Mouse (Mus musculus) hindbrain, embryonic 15.5 days (tissue): ENCODE results near the gene Olfr893. TPM values are rescaled to one million over a fixed set of nuclear protein-coding genes. Genes with fewer than 3 reads are reported as not detected.
"Not testable (repeated sequence)": the region's sequence is repeated elsewhere in the genome, so short reads cannot be mapped to it uniquely, and the experiment has no call there.

Experiments used
- ATAC-seq: fragments of 200-750 bp; cut with Nextera tagmentation; 2 replicates; pipeline ENCODE4 v1.8.0; 2017; ENCODE audit warnings: low read depth, moderate number of reproducible peaks, moderate TSS enrichment; ENCODE audit not compliant: low FRiP score
- H3K27ac ChIP-seq: fragments of 300-500 bp; sonication (generic); replicated peaks from 2 replicates; pipeline ENCODE4 v1.5.1; 2015; ENCODE audit warnings: mild to moderate bottlenecking, inconsistent platforms
- H3K27me3 ChIP-seq: fragments of 300-500 bp; sonication (generic); 2 replicates; pipeline ENCODE4 v1.6.1; 2015; ENCODE audit warnings: control low read depth, inconsistent platforms
- H3K36me3 ChIP-seq: fragments of 300-500 bp; sonication (generic); 2 replicates; pipeline ENCODE4 v1.6.1; 2015; ENCODE audit warnings: control low read depth, inconsistent platforms
- H3K4me1 ChIP-seq: fragments of 300-500 bp; sonication (generic); replicated peaks from 2 replicates; pipeline ENCODE4 v1.6.1; 2015; ENCODE audit warnings: control low read depth, inconsistent platforms
- H3K4me2 ChIP-seq: fragments of 300-500 bp; sonication (generic); 2 replicates; pipeline ENCODE4 v1.6.1; 2015; ENCODE audit warnings: moderate library complexity, mild to moderate bottlenecking, inconsistent platforms
- H3K4me3 ChIP-seq: fragments of 300-500 bp; sonication (generic); 2 replicates; pipeline ENCODE4 v1.5.1; 2015; ENCODE audit warnings: mild to moderate bottlenecking, inconsistent platforms
- H3K9ac ChIP-seq: fragments of 300-500 bp; sonication (generic); 2 replicates; pipeline ENCODE4 v1.6.1; 2015; ENCODE audit warnings: inconsistent platforms
- H3K9me3 ChIP-seq: fragments of 300-500 bp; sonication (generic); 2 replicates; pipeline ENCODE4 v1.6.1; 2016; ENCODE audit warnings: control low read depth, inconsistent platforms
- WGBS: fragments of 180-500 bp; shearing (Covaris S2); methylation state at CpG from one replicate; pipeline ENCODE4 v1.1.7; 2015; 5-methylcytosine and 5-hydroxymethylcytosine counted together
- polyA plus RNA-seq: library from polyadenylated mRNA; unstranded; fragments of >200 nt; fragmentation: Nextera tagmentation; extraction: Ambion mirVana; gene quantifications from 2 replicates; pipeline ENCODE4 v1.2.1, GENCODE M21; 2015

Gene Olfr893
- polyA plus RNA-seq = not detected in 2 replicates

DNA sequence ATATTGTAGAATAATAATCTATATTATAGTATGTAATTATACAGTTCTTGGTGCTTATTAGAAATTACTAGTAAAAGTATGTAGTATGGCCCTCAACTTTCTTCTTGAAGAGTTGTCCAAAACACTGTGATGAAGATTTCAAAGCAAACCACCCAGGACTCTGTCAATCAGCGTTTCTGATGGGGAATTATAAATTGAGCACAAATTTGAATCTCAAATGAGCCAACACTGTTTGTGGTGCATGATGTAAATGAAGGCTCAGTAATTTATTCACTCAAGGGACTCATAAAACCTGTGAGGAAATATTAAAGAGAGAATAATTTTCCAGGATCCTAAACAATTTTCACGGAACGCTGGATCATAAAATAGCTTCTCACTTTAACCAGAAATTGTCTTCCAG, at the start of gene Olfr893:
Gene Olfr893 (plus strand): TSS at position 301 of the 400 bp plus-strand sequence.
- H3K4me1 ChIP-seq = no peaks in the 10 kb centered on the region
- H3K4me3 ChIP-seq = no peak within 1 kb of the TSS
- ATAC-seq = no peak
- H3K27me3 ChIP-seq = no peaks in the 10 kb centered on the region
- H3K36me3 ChIP-seq = no peaks in the 10 kb centered on the region
- H3K4me2 ChIP-seq = no peak within 1 kb of the TSS
- 64% methylated on average over 3 of the region's 3 CpGs for WGBS
- H3K27ac ChIP-seq = no peak within 1 kb of the TSS
- no peaks in the 10 kb centered on the region for H3K9me3 ChIP-seq
- no peak within 1 kb of the TSS for H3K9ac ChIP-seq

DNA sequence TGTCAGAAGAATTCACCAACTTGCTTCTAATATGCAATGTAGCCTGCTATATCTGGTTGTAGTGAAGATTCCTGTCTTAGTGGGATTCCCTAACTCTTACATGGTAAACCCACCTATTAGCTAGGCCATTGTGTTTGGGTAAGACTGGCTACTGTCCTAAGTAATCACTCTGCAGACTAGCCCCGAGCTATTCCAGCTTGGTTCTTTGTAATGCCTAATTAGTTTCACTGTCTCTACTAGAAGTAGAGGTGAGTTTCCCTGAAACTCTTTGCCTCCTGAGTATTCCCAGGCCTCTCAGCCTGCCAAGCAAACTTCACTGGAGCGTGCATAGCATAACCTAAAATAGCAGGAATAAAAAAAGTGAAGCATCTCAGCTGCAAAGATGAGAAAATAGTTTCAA, 39.8 kb upstream of the Olfr893 start:
- not testable (repeated sequence) for H3K4me1 ChIP-seq, H3K4me3 ChIP-seq, ATAC-seq, H3K27ac ChIP-seq, H3K36me3 ChIP-seq, H3K9ac ChIP-seq, H3K27me3 ChIP-seq, H3K4me2 ChIP-seq, H3K9me3 ChIP-seq
- WGBS = 49% methylated on average over 2 of the region's 2 CpGs

DNA sequence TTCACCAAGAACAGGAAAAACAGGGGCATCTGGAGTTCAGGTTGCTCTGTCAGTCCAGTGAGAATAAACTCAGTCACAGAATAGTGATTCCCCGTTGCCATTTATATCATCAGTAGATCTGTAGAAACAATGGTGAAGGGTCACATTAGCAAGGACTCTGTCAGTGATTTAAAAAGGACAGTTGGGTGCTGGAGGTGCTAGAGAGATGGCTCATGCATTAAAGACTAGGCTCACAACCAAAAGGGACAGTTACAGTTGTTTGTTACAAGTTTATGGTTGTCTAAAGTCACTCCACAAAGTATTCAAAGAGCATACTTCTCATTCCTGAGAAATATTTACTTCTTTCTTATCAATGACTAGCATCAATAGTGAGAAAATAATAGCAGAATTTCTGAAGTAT, 27.4 kb upstream of the Olfr893 start, which contains the start of gene Olfr891:
Gene Olfr891 (minus strand): TSS at position 101 of the 400 bp plus-strand sequence.
- Histone ChIP-seq H3K4me3 (no peak within 1 kb of the TSS), H3K27me3 (no peaks in the 10 kb centered on the region), H3K4me1 (no peaks in the 10 kb centered on the region), H3K27ac (no peak within 1 kb of the TSS), H3K36me3 (no peaks in the 10 kb centered on the region), H3K9me3 (peaks cover 4% of the 10 kb centered on the region; the same call in 1 of the 2 replicates), H3K4me2 (no peak within 1 kb of the TSS), H3K9ac (no peak within 1 kb of the TSS)
- 90% methylated on average over 1 of the region's 1 CpGs for WGBS
- no peak for ATAC-seq

- ATAC-seq = no peak
- Histone ChIP-seq H3K9ac (no peak within 1 kb of the TSS), H3K4me3 (no peak within 1 kb of the TSS), H3K36me3 (no peaks in the 10 kb centered on the region), H3K4me2 (no peak within 1 kb of the TSS), H3K27ac (no peak within 1 kb of the TSS), H3K9me3 (no peaks in the 10 kb centered on the region), H3K27me3 (no peaks in the 10 kb centered on the region), H3K4me1 (no peaks in the 10 kb centered on the region)
These were observed 9.6 kb downstream of the Olfr893 start, which contains the start of gene Olfr894 for GRCm38 (mm10) chr9:38217755-38218154. Gene Olfr894 (plus strand): TSS chr9:38218055.

DNA sequence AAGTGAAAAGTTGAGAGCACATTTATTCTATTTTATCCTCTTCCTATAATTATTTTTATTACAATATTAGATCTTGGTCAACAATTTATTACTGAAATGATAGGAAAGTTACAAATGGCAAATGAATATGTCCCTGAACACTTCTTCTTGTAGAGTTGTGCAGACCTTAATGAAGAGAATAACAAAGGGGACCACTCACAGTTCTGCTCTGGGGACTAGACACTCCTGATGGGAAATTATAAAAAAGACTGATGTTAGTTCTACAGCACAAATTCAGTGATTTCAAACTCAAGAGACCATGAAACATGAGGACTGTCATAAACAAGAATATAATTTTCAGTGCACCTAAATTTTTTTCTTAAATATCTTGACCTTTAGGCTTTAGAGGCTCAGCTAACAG, 44.3 kb downstream of the Olfr893 start, which contains the start of gene Olfr143:
Gene Olfr143 (plus strand): TSS at position 301 of the 400 bp plus-strand sequence.
- H3K9ac ChIP-seq = no peak within 1 kb of the TSS
- no peaks in the 10 kb centered on the region for H3K36me3 ChIP-seq
- H3K27me3 ChIP-seq = no peaks in the 10 kb centered on the region
- no peak within 1 kb of the TSS for H3K4me2 ChIP-seq
- ATAC-seq = no peak
- no peak within 1 kb of the TSS for H3K4me3 ChIP-seq
- H3K9me3 ChIP-seq = no peaks in the 10 kb centered on the region
- H3K4me1 ChIP-seq = no peaks in the 10 kb centered on the region
- no peak within 1 kb of the TSS for H3K27ac ChIP-seq

Other genes starting within 250 kb of the Olfr893 start
- not detected in 2 replicates for gene Olfr881, start 216.5 kb upstream of the Olfr893 start, polyA plus RNA-seq
- not detected in 2 replicates for gene Olfr883, start 182.6 kb upstream of the Olfr893 start, polyA plus RNA-seq
- not detected in 2 replicates for gene Olfr884, start 161.8 kb upstream of the Olfr893 start, polyA plus RNA-seq
- not detected in 2 replicates for gene Olfr885, start 147.0 kb upstream of the Olfr893 start, polyA plus RNA-seq
- not detected in 2 replicates for gene Olfr887, start 124.3 kb upstream of the Olfr893 start, polyA plus RNA-seq
- gene Olfr888, start 100.2 kb upstream of the Olfr893 start, polyA plus RNA-seq = not detected in 2 replicates
- gene Olfr889, start 93.2 kb upstream of the Olfr893 start, polyA plus RNA-seq = 0.10 TPM in 2 replicates
- gene Olfr890, start 65.8 kb upstream of the Olfr893 start, polyA plus RNA-seq = not detected in 2 replicates
- not detected in 2 replicates for gene Olfr891, start 27.5 kb upstream of the Olfr893 start, polyA plus RNA-seq
- gene Olfr894, start 9.7 kb downstream of the Olfr893 start, polyA plus RNA-seq = not detected in 2 replicates
- gene Olfr143, start 44.4 kb downstream of the Olfr893 start, polyA plus RNA-seq = not detected in 2 replicates
- gene Olfr895, start 59.5 kb downstream of the Olfr893 start, polyA plus RNA-seq = not detected in 2 replicates
- gene Olfr896-ps1, start 82.7 kb downstream of the Olfr893 start, polyA plus RNA-seq = not detected in 2 replicates
- gene Olfr25, start 120.7 kb downstream of the Olfr893 start, polyA plus RNA-seq = not detected in 2 replicates
- gene Olfr898, start 140.0 kb downstream of the Olfr893 start, polyA plus RNA-seq = not detected in 2 replicates
- not detected in 2 replicates for gene Olfr250, start 158.5 kb downstream of the Olfr893 start, polyA plus RNA-seq
- not detected in 2 replicates for gene Olfr251, start 168.7 kb downstream of the Olfr893 start, polyA plus RNA-seq
- not detected in 2 replicates for gene Olfr147, start 193.3 kb downstream of the Olfr893 start, polyA plus RNA-seq
- not detected in 2 replicates for gene Olfr901, start 221.1 kb downstream of the Olfr893 start, polyA plus RNA-seq
- gene Olfr902, start 239.3 kb downstream of the Olfr893 start, polyA plus RNA-seq = not detected in 2 replicates